Mouse (Mus musculus): ENCODE results near the gene 1700015F17Rik. TPM values are rescaled to one million over a fixed set of nuclear protein-coding genes. Genes with fewer than 3 reads are reported as not detected.

The 1700015F17Rik gene
- polyA plus RNA-seq, 1 experiment from 2014 or later: not detected

DNA sequence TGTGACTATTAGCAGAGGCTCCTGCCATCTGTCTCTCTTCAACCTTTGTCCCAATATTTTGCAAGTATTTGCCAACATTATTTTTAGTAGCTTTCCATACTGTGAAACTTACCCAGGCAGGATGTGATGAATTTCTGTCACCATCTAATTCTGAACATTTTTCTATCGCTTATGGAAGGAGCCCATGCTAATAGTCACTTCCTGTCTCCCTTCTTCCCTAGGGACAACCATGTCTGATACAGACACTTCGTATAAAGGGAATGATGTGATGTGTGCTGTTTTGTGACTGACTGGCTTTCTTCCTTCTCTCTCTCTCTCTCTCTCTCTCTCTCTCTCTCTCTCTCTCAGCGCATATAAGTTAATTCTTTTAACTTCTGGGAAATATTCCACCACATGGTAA lies 64.1 kb downstream of the 1700015F17Rik start:
- Histone ChIP-seq H3K9ac (replicated peaks; ENCODE audit: low read length) (no peak overlapping the region), H3K9me3 (ENCODE audit: control insufficient read depth, low read length) (no peaks in the 10 kb centered on the region), H3K4me1 (ENCODE audit: control insufficient read depth, insufficient read depth, low read length) (no peaks in the 10 kb centered on the region), H3K36me3 (ENCODE audit: control insufficient read depth, insufficient read depth, low read length) (no peaks in the 10 kb centered on the region), H3K4me2 (ENCODE audit: low read length) (no peak overlapping the region), H3K27me3 (ENCODE audit: control insufficient read depth, insufficient read depth, low read length) (no peaks in the 10 kb centered on the region), H3K4me3 (replicated peaks; ENCODE audit: low read depth, low read length) (no peak overlapping the region), H3K27ac (replicated peaks; ENCODE audit: low read depth, low read length) (no peak overlapping the region)
- ATAC-seq (ENCODE audit: low FRiP score, low TSS enrichment) (no peak), DNase-seq (no peak)
- 86% methylated on average over 3 of the region's 3 CpGs for WGBS

DNA sequence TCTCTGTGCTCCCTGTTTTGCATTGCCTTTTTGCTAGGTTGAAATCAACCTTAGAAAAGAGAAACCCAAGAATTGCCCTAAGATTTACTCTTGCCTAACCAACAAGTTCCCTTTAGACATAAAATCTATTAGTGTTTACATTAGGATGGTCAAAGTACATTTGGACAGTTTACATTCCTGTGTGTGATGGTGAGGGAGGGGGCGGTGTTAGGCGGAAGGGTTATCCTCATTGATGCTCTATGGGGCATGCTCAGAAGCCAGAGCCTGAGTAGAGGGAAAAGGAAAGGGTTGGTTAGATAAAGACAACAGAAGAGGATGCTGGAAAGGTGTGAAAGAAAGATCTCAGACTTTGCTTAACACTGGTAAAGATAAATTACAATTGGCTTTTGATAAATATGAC lies 67.1 kb downstream of the 1700015F17Rik start:
- H3K36me3 ChIP-seq (ENCODE audit: control insufficient read depth, insufficient read depth, low read length): no peaks in the 10 kb centered on the region
- no peaks in the 10 kb centered on the region for H3K27me3 ChIP-seq (ENCODE audit: control insufficient read depth, insufficient read depth, low read length)
- DNase-seq (no peak), ATAC-seq (ENCODE audit: low FRiP score, low TSS enrichment) (no peak)
- H3K9ac ChIP-seq (replicated peaks; ENCODE audit: low read length): no peak overlapping the region
- 97% methylated on average over 2 of the region's 2 CpGs for WGBS
- H3K4me3 ChIP-seq (replicated peaks; ENCODE audit: low read depth, low read length): no peak overlapping the region
- H3K4me2 ChIP-seq (ENCODE audit: low read length): no peak overlapping the region
- no peaks in the 10 kb centered on the region for H3K4me1 ChIP-seq (ENCODE audit: control insufficient read depth, insufficient read depth, low read length)
- H3K9me3 ChIP-seq (ENCODE audit: control insufficient read depth, low read length): no peaks in the 10 kb centered on the region
- H3K27ac ChIP-seq (replicated peaks; ENCODE audit: low read depth, low read length): no peak overlapping the region

DNA sequence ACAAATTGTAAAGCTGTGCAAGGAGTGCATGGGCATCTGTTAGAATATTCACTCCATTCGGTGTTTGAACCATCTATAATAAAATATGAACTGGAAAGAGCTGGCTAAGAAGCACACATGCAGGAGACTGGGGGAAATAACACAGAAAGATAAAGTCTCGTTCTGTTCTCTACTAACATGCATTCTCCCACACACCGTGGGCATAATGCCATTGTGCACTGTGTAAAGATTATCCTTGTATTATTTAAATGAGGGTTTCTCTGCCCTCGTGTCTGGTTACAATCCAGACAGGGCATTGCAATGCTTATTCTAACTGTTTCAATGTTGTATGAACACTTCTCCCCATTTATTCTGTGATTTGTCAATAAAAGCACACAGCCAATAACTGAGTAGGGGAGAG lies 77.0 kb downstream of the 1700015F17Rik start:
- WGBS: 39% methylated on average over 4 of the region's 4 CpGs
- Histone ChIP-seq H3K4me1 (ENCODE audit: control insufficient read depth, insufficient read depth, low read length) (no peaks in the 10 kb centered on the region), H3K9ac (replicated peaks; ENCODE audit: low read length) (no peak overlapping the region), H3K4me2 (ENCODE audit: low read length) (no peak overlapping the region), H3K9me3 (ENCODE audit: control insufficient read depth, low read length) (no peaks in the 10 kb centered on the region), H3K27ac (replicated peaks; ENCODE audit: low read depth, low read length) (no peak overlapping the region), H3K4me3 (replicated peaks; ENCODE audit: low read depth, low read length) (no peak overlapping the region), H3K36me3 (ENCODE audit: control insufficient read depth, insufficient read depth, low read length) (no peaks in the 10 kb centered on the region), H3K27me3 (ENCODE audit: control insufficient read depth, insufficient read depth, low read length) (no peaks in the 10 kb centered on the region)
- ATAC-seq (ENCODE audit: low FRiP score, low TSS enrichment) (no peak), DNase-seq (no peak)

DNA sequence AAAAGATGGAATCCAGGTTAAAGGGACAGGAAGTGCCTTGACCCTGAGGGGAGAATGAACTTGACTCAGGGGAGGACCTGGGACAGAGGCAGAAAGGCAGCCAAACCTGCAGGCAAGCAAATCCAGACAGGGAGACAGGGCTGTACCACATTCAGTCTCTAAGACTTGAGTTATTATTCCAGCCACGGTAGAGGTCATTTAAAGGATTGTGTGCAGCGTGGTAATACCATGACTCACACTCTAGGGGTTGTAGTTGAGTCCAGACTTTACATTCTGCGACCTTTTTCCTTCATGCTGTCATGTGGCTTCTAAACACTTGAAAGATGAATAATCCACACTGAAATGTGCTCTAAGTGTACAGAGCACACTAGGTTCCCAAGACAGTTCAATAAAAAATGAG lies 86.2 kb downstream of the 1700015F17Rik start:
- Histone ChIP-seq H3K27ac (replicated peaks; ENCODE audit: low read depth, low read length) (no peak overlapping the region), H3K27me3 (ENCODE audit: control insufficient read depth, insufficient read depth, low read length) (no peaks in the 10 kb centered on the region), H3K4me1 (ENCODE audit: control insufficient read depth, insufficient read depth, low read length) (no peaks in the 10 kb centered on the region), H3K4me3 (replicated peaks; ENCODE audit: low read depth, low read length) (no peak overlapping the region), H3K9me3 (ENCODE audit: control insufficient read depth, low read length) (no peaks in the 10 kb centered on the region), H3K9ac (replicated peaks; ENCODE audit: low read length) (no peak overlapping the region), H3K4me2 (ENCODE audit: low read length) (no peak overlapping the region), H3K36me3 (ENCODE audit: control insufficient read depth, insufficient read depth, low read length) (no peaks in the 10 kb centered on the region)
- ATAC-seq (ENCODE audit: low FRiP score, low TSS enrichment) (no peak), DNase-seq (no peak)
- WGBS: 47% methylated on average over 3 of the region's 3 CpGs

Other genes with a start within 250 kb of the 1700015F17Rik start
- gene Cdk14, start 58.8 kb downstream of the 1700015F17Rik start, polyA plus RNA-seq (2014; fragmentation: Nextera tagmentation; extraction: Ambion mirVana): 50.7 and 54.0 TPM in 2 replicates
- 13.9 and 19.1 TPM in 2 replicates for gene Cldn12, start 35.8 kb upstream of the 1700015F17Rik start, polyA plus RNA-seq (2014; fragmentation: Nextera tagmentation; extraction: Ambion mirVana)
- 20.6 and 26.9 TPM in 2 replicates for gene Gtpbp10, start 80.4 kb upstream of the 1700015F17Rik start, polyA plus RNA-seq (2014; fragmentation: Nextera tagmentation; extraction: Ambion mirVana)
- 10.3 and 12.5 TPM in 2 replicates for gene Gm8773, start 94.7 kb upstream of the 1700015F17Rik start, polyA plus RNA-seq (2014; fragmentation: Nextera tagmentation; extraction: Ambion mirVana)
- 8.8 and 12.3 TPM in 2 replicates for gene Cfap69, start 185.1 kb upstream of the 1700015F17Rik start, polyA plus RNA-seq (2014; fragmentation: Nextera tagmentation; extraction: Ambion mirVana)
- 5.0 and 6.2 TPM in 2 replicates for gene Steap2, start 215.4 kb upstream of the 1700015F17Rik start, polyA plus RNA-seq (2014; fragmentation: Nextera tagmentation; extraction: Ambion mirVana)